Mouse (Mus musculus) small intestine, adult 2 months (tissue): ENCODE measurements at regions not wholly inside any gene's neighbourhood (a gene's known extent, or its start where the extent isn't known, plus 50 kb on each side); places are given as distances from the start of the nearest gene placed in this dataset.

Source experiments
- CTCF ChIP-seq: fragments of 200-500 bp; IDR thresholded peaks from 2 replicates; pipeline ENCODE4 v1.5.1; 2012; ENCODE audit warnings: low read depth, mild to moderate bottlenecking, control low read depth, inconsistent platforms, low read length, moderate library complexity, mixed read lengths; ENCODE audit not compliant: insufficient replicate concordance, insufficient read length; ENCODE audit errors: extremely low read depth
- POLR2A ChIP-seq: fragments of 200-500 bp; IDR thresholded peaks from 2 replicates; pipeline ENCODE4 v1.6.1; 2012; ENCODE audit warnings: low read depth, mild to moderate bottlenecking, control low read depth, inconsistent platforms, low read length, moderate library complexity

DNA sequence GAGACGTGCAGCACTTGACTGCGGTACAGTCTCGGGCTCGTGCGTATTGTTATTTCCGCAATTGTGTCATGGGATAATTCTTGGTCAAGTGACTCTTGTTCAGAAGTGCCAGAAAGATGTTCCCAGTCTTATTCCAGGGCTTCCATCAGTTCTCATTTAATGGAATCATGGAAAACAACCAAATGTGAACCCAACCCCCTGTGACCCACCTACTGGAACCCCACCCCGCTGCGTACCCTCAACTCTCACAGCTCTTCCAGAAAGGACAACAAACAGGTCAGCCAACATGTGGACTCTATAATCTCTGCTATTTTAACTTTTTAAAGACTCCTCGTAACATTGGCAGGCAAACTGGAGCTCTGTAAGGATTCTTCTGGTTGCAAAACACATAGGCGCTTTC is 233.9 kb downstream of the Slc30a10 start:
- TF ChIP-seq CTCF (no peak), POLR2A (no peak)
